Mouse (Mus musculus): ENCODE results near the gene Spg11.

- TF ChIP-seq CTCF (IDR thresholded peaks at IDR 0.05; ENCODE audit: low read depth, low read length) (no peak), GATA1 (IDR thresholded peaks at IDR 0.05; ENCODE audit: borderline replicate concordance, low read length) (no peak)
Measured at GRCm38 (mm10) chr2:122022284-122022683, 95.9 kb downstream of the Spg11 start.
